Mouse (Mus musculus) megakaryocyte progenitor cell, adult 5-6 weeks (primary cell): ENCODE data around the gene Tmem217. TPM values are rescaled to one million over a fixed set of nuclear protein-coding genes. Genes with fewer than 3 reads are reported as not detected.
"Not testable (repeated sequence)": the region's sequence is repeated elsewhere in the genome, so short reads cannot be mapped to it uniquely, and the experiment has no call there.

Source experiments
- ATAC-seq: replicated peaks from 2 replicates; pipeline ENCODE4 v1.8.0; 2016; ENCODE audit warnings: mild to moderate bottlenecking, moderate TSS enrichment, inconsistent platforms; ENCODE audit not compliant: poor library complexity
- total RNA-seq, 2 experiments: library from RNA; stranded (forward) in 1 of 2; stranded (reverse) in 1 of 2; fragments of 157-497, 149-512 nt in 1 of 2; fragments of 200-1000 nt in 1 of 2; gene quantifications; 2 replicates each; pipeline versions ENCODE4 v1.2.3 to v1.2.4; 2015 to 2017

Gene Tmem217
- total RNA-seq, 2 experiments from 2014 or later = not detected

GRCm38 (mm10) chr17:29549543-29550428 lies 2.4 kb downstream of the Tmem217 start, which contains the start of the genes Gm17657 and Tbc1d22b:
Gene Gm17657 (minus strand): TSS chr17:29549638.
Gene Tbc1d22b (plus strand): TSS chr17:29549785.
- ATAC-seq = peak; percentile 99

- peak; percentile 53 for ATAC-seq
These were observed 3.2 kb downstream of the Tmem217 start for GRCm38 (mm10) chr17:29548994-29549393.

GRCm38 (mm10) chr17:29548494-29548893 lies 3.7 kb downstream of the Tmem217 start:
- no peak for ATAC-seq

- ATAC-seq = no peak
These were observed 6.9 kb downstream of the Tmem217 start for GRCm38 (mm10) chr17:29545241-29545640.

- ATAC-seq = no peak
These were observed 8.1 kb downstream of the Tmem217 start for GRCm38 (mm10) chr17:29544064-29544463.

- ATAC-seq = no peak
These were observed 9.1 kb downstream of the Tmem217 start for GRCm38 (mm10) chr17:29542831-29543690.

GRCm38 (mm10) chr17:29541419-29541818 lies 10.8 kb downstream of the Tmem217 start:
- 0 out of 2 replicates have a peak, but pooled peaks have one; percentile 14 for ATAC-seq

GRCm38 (mm10) chr17:29540426-29540825 lies 11.8 kb downstream of the Tmem217 start:
- no peak for ATAC-seq

GRCm38 (mm10) chr17:29533866-29534265 lies 18.3 kb downstream of the Tmem217 start:
- no peak for ATAC-seq

- peak; percentile 75 for ATAC-seq
These were observed 20.3 kb downstream of the Tmem217 start for GRCm38 (mm10) chr17:29531757-29532384.

- no peak; the same call in 1 of the 2 replicates for ATAC-seq
These were observed 20.9 kb downstream of the Tmem217 start for GRCm38 (mm10) chr17:29531278-29531677.

GRCm38 (mm10) chr17:29530508-29530907 lies 21.7 kb downstream of the Tmem217 start:
- ATAC-seq = no peak

GRCm38 (mm10) chr17:29528568-29529187 lies 23.5 kb downstream of the Tmem217 start:
- peak; percentile 59; the same call in 1 of the 2 replicates for ATAC-seq

GRCm38 (mm10) chr17:29525613-29526012 lies 26.6 kb downstream of the Tmem217 start:
- ATAC-seq = no peak

- ATAC-seq = no peak
These were observed 32.5 kb downstream of the Tmem217 start for GRCm38 (mm10) chr17:29519731-29520130.

GRCm38 (mm10) chr17:29518665-29519064 lies 33.5 kb downstream of the Tmem217 start:
- ATAC-seq = not testable (repeated sequence)

- ATAC-seq = peak; percentile 68
These were observed 37.8 kb downstream of the Tmem217 start for GRCm38 (mm10) chr17:29514435-29514834.

- ATAC-seq = peak; percentile 95
These were observed 39.0 kb downstream of the Tmem217 start for GRCm38 (mm10) chr17:29513044-29513730.

GRCm38 (mm10) chr17:29510691-29511090 lies 41.5 kb downstream of the Tmem217 start:
- ATAC-seq = peak; percentile 38
